Mouse (Mus musculus) heart, embryonic 16.5 days (tissue): ENCODE data around the gene Zfp706. TPM values are rescaled to one million over a fixed set of nuclear protein-coding genes. Genes with fewer than 3 reads are reported as not detected.

Experiments used
- ATAC-seq: fragments of 200-750 bp; cut with Nextera tagmentation; replicated peaks from 2 replicates; pipeline ENCODE4 v1.8.0; 2017; ENCODE audit warnings: moderate number of reproducible peaks; ENCODE audit not compliant: insufficient read depth, low FRiP score; ENCODE audit errors: extremely low read depth
- H3K27ac ChIP-seq: fragments of 300-500 bp; sonication (generic); 2 replicates; pipeline ENCODE4 v1.5.1; 2014; ENCODE audit warnings: mild to moderate bottlenecking, low read length, control low read depth, moderate library complexity
- H3K27me3 ChIP-seq: fragments of 300-500 bp; sonication (generic); 2 replicates; pipeline ENCODE4 v1.6.1; 2014; ENCODE audit warnings: low read length, mixed read lengths; ENCODE audit not compliant: control insufficient read depth, insufficient read depth
- H3K36me3 ChIP-seq: fragments of 300-500 bp; sonication (generic); 2 replicates; pipeline ENCODE4 v1.6.1; 2014; ENCODE audit not compliant: control insufficient read depth, insufficient read depth
- H3K4me1 ChIP-seq: fragments of 300-500 bp; sonication (generic); 2 replicates; pipeline ENCODE4 v1.6.1; 2014; ENCODE audit warnings: low read length, mixed read lengths; ENCODE audit not compliant: control insufficient read depth, insufficient read depth
- H3K4me2 ChIP-seq: fragments of 300-500 bp; sonication (generic); 2 replicates; pipeline ENCODE4 v1.6.1; 2014; ENCODE audit warnings: low read depth, mild to moderate bottlenecking, control low read depth, low read length
- H3K4me3 ChIP-seq: fragments of 300-500 bp; sonication (generic); 2 replicates; pipeline ENCODE4 v1.5.1; 2014; ENCODE audit warnings: mild to moderate bottlenecking, control low read depth, low read length
- H3K9ac ChIP-seq: fragments of 300-500 bp; sonication (generic); 2 replicates; pipeline ENCODE4 v1.6.1; 2014; ENCODE audit warnings: low read length, control low read depth
- H3K9me3 ChIP-seq: fragments of 300-500 bp; sonication (generic); replicated peaks from 2 replicates; pipeline ENCODE4 v1.6.1; 2016; ENCODE audit warnings: low read length; ENCODE audit not compliant: control insufficient read depth
- WGBS: fragments of 180-500 bp; shearing (Covaris S2); extraction: QIAGEN DNeasy Blood & Tissue Kit; methylation state at CpG from one replicate; pipeline ENCODE4 v1.1.7; 2014; 5-methylcytosine and 5-hydroxymethylcytosine counted together
- polyA plus RNA-seq: library from polyadenylated mRNA; unstranded; fragments of >200 nt; fragmentation: Nextera tagmentation; extraction: Ambion mirVana; gene quantifications from 2 replicates; pipeline ENCODE4 v1.2.1, GENCODE M21; 2015

Gene Zfp706
- polyA plus RNA-seq, 1 experiment from 2014 or later, result 448 TPM

DNA sequence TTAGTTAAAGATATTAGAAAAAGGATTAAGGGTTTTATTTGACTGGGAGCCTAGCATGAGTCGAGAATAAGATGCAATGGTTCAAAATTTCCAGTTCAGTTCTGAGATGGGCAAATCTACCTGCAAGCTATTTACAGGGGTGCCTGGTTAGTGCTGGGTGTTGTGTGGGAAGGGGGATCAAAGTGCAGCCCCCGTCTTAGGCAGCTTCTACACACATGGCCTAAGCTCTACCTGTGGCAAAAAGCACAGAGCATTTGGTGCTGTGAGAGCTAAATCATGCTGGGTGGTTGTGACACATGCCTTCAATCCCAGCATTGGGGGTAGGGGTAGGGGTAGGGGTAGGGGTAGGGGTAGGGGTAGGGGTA is 32.3 kb downstream of the Zfp706 start:
- WGBS, result 74% methylated on average over 2 of the region's 2 CpGs
- H3K4me2 ChIP-seq, result no peak overlapping the region
- no peaks in the 10 kb centered on the region for H3K9me3 ChIP-seq
- no peak overlapping the region for H3K27ac ChIP-seq
- no peak for ATAC-seq
- H3K9ac ChIP-seq, result no peak overlapping the region
- H3K4me1 ChIP-seq, result peaks cover 28% of the 10 kb centered on the region
- no peaks in the 10 kb centered on the region for H3K36me3 ChIP-seq
- no peaks in the 10 kb centered on the region for H3K27me3 ChIP-seq
- H3K4me3 ChIP-seq, result no peak overlapping the region

- Histone ChIP-seq H3K27ac (peak overlapping the region; percentile 67), H3K4me1 (peaks cover 24% of the 10 kb centered on the region), H3K4me3 (no peak overlapping the region), H3K36me3 (no peaks in the 10 kb centered on the region), H3K4me2 (no peak overlapping the region), H3K9me3 (0 out of 2 replicates have a peak, but pooled peaks cover 2% of the 10 kb centered on the region), H3K9ac (no peak overlapping the region), H3K27me3 (no peaks in the 10 kb centered on the region)
- 44% methylated on average over 6 of the region's 6 CpGs for WGBS
- ATAC-seq, result peak; percentile 54
Measured at GRCm38 (mm10) chr15:36974614-36975255, 32.8 kb downstream of the Zfp706 start.

GRCm38 (mm10) chr15:36973714-36974113 is 33.9 kb downstream of the Zfp706 start:
- H3K27me3 ChIP-seq, result no peaks in the 10 kb centered on the region
- no peak overlapping the region for H3K4me3 ChIP-seq
- 44% methylated on average over 7 of the region's 7 CpGs for WGBS
- no peak overlapping the region for H3K9ac ChIP-seq
- H3K4me2 ChIP-seq, result peak overlapping the region; percentile 26; the same call in 1 of the 2 replicates
- H3K27ac ChIP-seq, result peak overlapping the region; percentile 67
- ATAC-seq, result peak; percentile 61
- H3K9me3 ChIP-seq, result 0 out of 2 replicates have a peak, but pooled peaks cover 2% of the 10 kb centered on the region
- peaks cover 22% of the 10 kb centered on the region for H3K4me1 ChIP-seq
- no peaks in the 10 kb centered on the region for H3K36me3 ChIP-seq

- peak overlapping the region; percentile 67 for H3K27ac ChIP-seq
- 0 out of 2 replicates have a peak, but pooled peaks cover 2% of the 10 kb centered on the region for H3K9me3 ChIP-seq
- WGBS, result 70% methylated on average over 6 of the region's 6 CpGs
- 0 out of 2 replicates have a peak overlapping the region, but pooled peaks have one; percentile 6 for H3K9ac ChIP-seq
- H3K4me3 ChIP-seq, result no peak overlapping the region
- peak overlapping the region; percentile 26; the same call in 1 of the 2 replicates for H3K4me2 ChIP-seq
- peaks cover 22% of the 10 kb centered on the region for H3K4me1 ChIP-seq
- H3K36me3 ChIP-seq, result no peaks in the 10 kb centered on the region
- H3K27me3 ChIP-seq, result no peaks in the 10 kb centered on the region
- no peak for ATAC-seq
Measured at GRCm38 (mm10) chr15:36973290-36973689, 34.3 kb downstream of the Zfp706 start.

DNA sequence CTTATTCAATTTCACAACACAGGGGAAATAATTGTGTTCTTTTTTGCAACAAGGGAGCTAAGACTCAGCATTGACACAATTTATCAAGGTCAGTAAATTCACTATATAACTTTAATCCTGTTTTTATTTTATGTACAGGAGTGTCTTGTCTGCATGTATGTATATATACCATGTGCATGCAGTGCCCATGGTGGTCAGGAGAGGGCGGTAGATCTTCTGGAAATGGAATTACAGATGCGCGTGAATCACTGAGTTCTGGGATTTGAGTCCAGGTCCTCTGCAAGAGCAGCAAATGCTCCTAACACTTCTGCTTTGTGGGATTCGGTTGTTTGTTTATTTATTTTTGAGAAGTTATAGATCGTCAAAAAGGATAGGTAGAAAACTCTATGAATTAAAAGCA is 37.8 kb downstream of the Zfp706 start:
- Histone ChIP-seq H3K27me3 (no peaks in the 10 kb centered on the region), H3K9ac (no peak overlapping the region), H3K4me2 (no peak overlapping the region), H3K4me3 (no peak overlapping the region), H3K27ac (no peak overlapping the region), H3K4me1 (peaks cover 37% of the 10 kb centered on the region), H3K9me3 (0 out of 2 replicates have a peak, but pooled peaks cover 2% of the 10 kb centered on the region), H3K36me3 (no peaks in the 10 kb centered on the region)
- ATAC-seq, result no peak
- WGBS, result 88% methylated on average over 5 of the region's 5 CpGs

GRCm38 (mm10) chr15:36968295-36968694 is 39.3 kb downstream of the Zfp706 start:
- Histone ChIP-seq H3K4me1 (peaks cover 22% of the 10 kb centered on the region), H3K27me3 (no peaks in the 10 kb centered on the region), H3K9ac (no peak overlapping the region), H3K36me3 (no peaks in the 10 kb centered on the region), H3K9me3 (0 out of 2 replicates have a peak, but pooled peaks cover 2% of the 10 kb centered on the region), H3K27ac (no peak overlapping the region), H3K4me2 (no peak overlapping the region), H3K4me3 (no peak overlapping the region)
- ATAC-seq, result no peak
- 34% methylated on average over 1 of the region's 1 CpGs for WGBS

GRCm38 (mm10) chr15:36967381-36968211 is 40.0 kb downstream of the Zfp706 start:
- Histone ChIP-seq H3K9ac (peak overlapping the region; percentile 4; the same call in 1 of the 2 replicates), H3K27ac (no peak overlapping the region), H3K4me3 (0 out of 2 replicates have a peak overlapping the region, but pooled peaks have one; percentile 5), H3K36me3 (no peaks in the 10 kb centered on the region), H3K27me3 (no peaks in the 10 kb centered on the region), H3K9me3 (0 out of 2 replicates have a peak, but pooled peaks cover 2% of the 10 kb centered on the region), H3K4me1 (peaks cover 24% of the 10 kb centered on the region), H3K4me2 (peak overlapping the region; percentile 50)
- WGBS, result 29% methylated on average over 24 of the region's 24 CpGs
- ATAC-seq, result no peak

- Histone ChIP-seq H3K27me3 (no peaks in the 10 kb centered on the region), H3K36me3 (no peaks in the 10 kb centered on the region), H3K27ac (no peak overlapping the region), H3K4me3 (no peak overlapping the region), H3K9me3 (0 out of 2 replicates have a peak, but pooled peaks cover 2% of the 10 kb centered on the region), H3K4me1 (peaks cover 24% of the 10 kb centered on the region), H3K9ac (no peak overlapping the region), H3K4me2 (peak overlapping the region; percentile 50)
- ATAC-seq, result peak; percentile 14; the same call in 1 of the 2 replicates
- 25% methylated on average over 7 of the region's 7 CpGs for WGBS
Measured at GRCm38 (mm10) chr15:36966940-36967339, 40.6 kb downstream of the Zfp706 start.

DNA sequence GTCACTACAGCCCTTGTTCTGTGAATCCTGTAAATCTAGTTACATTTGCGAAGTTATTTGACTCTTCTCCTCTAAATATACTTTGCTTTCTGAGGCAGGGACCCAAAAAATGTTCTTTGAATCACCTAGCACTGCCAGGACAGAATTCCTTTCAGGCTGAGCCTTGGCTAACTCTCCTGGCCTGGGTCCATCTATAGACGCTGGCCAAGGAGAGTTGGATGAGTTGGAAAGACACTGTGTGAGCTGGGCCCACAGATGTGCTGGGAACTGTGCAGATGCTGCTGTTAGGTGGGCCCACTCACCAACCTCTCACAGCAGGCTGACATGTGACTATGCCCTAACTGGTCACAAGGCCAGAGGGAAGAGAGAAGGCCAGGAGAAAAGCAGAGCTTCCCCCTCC is 41.1 kb downstream of the Zfp706 start:
- 66% methylated on average over 2 of the region's 2 CpGs for WGBS
- H3K27me3 ChIP-seq, result no peaks in the 10 kb centered on the region
- H3K9me3 ChIP-seq, result 0 out of 2 replicates have a peak, but pooled peaks cover 2% of the 10 kb centered on the region
- ATAC-seq, result peak; percentile 52; the same call in 1 of the 2 replicates
- no peak overlapping the region for H3K4me3 ChIP-seq
- no peak overlapping the region for H3K9ac ChIP-seq
- H3K4me1 ChIP-seq, result peaks cover 25% of the 10 kb centered on the region
- H3K36me3 ChIP-seq, result no peaks in the 10 kb centered on the region
- H3K4me2 ChIP-seq, result no peak overlapping the region
- no peak overlapping the region for H3K27ac ChIP-seq
